Mouse (Mus musculus): ENCODE measurements at regions not wholly inside any gene's neighbourhood (a gene's known extent, or its start where the extent isn't known, plus 50 kb on each side); places are given as distances from the start of the nearest gene placed in this dataset.
A peak's percentile ranks its signal among the peaks of the same experiment; 100 is the strongest.

DNA sequence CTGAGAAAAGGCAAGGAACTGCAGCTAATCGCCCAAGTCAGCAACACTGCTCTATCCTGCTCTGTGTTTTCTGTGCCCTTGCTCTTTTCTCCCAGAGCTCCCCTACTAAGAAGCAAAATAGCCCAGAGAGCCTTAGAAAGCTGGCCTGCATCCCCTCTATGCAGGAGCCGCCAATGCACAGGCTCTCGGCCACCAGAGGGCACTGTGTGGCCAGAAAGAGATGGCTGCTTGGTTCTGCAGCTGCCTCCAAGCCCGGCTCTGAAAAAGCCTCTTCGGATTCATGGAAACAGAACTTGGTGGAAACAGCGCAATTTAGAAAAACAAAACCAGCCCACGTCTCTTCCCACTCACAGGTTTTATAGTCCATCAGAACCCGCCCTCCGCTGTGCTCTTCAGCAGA, 1628.4 kb upstream of the Gm6569 start:
- H3K27ac ChIP-seq (ENCODE audit: low read depth, low read length), result 0 out of 2 replicates have a peak overlapping the region, but pooled peaks have one; percentile 38
- no peaks in the 10 kb centered on the region for H3K36me3 ChIP-seq (ENCODE audit: insufficient read depth, low read length)
- 8% methylated on average over 9 of the region's 9 CpGs for WGBS
- no peaks in the 10 kb centered on the region for H3K9me3 ChIP-seq (ENCODE audit: low read length)
- DNase-seq (ENCODE audit: low spot score), result peak; percentile 93
- no peaks in the 10 kb centered on the region for H3K27me3 ChIP-seq (ENCODE audit: insufficient read depth, low read length)
- H3K9ac ChIP-seq (replicated peaks; ENCODE audit: low read length, poor library complexity, severe bottlenecking), result no peak overlapping the region
- H3K4me1 ChIP-seq (ENCODE audit: insufficient read depth, low read length), result no peaks in the 10 kb centered on the region
- ATAC-seq (ENCODE audit: low FRiP score), result peak; percentile 87
- peak; percentile 95 for TF ChIP-seq CTCF (IDR thresholded peaks at IDR 0.05)
- peak overlapping the region; percentile 6; the same call in 1 of the 2 replicates for H3K4me2 ChIP-seq (ENCODE audit: low read depth, low read length, poor library complexity, severe bottlenecking)
- H3K4me3 ChIP-seq (ENCODE audit: low read depth, low read length), result no peak overlapping the region

DNA sequence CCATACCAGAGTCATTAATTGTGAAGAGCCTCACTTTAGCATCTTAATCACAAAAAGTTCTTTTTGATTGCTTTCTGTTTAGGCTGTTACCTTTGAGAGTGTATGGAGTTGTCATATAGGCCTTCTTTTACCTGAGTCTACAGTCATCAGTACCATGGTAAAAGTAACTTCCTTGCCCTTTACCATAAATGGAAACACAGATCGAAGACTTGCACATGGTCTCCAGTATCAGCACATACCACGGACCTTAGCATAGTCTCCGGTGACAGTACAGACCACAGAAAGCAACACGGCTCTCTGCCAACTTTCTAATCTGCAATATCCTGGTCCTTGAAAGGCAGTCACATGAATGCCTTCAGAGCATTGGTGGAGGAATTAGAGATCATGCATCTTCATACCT, 1626.8 kb upstream of the Gm6569 start:
- TF ChIP-seq CTCF (IDR thresholded peaks at IDR 0.05), result no peak
- H3K9me3 ChIP-seq (ENCODE audit: low read length), result no peaks in the 10 kb centered on the region
- H3K9ac ChIP-seq (replicated peaks; ENCODE audit: low read length, poor library complexity, severe bottlenecking), result no peak overlapping the region
- no peak overlapping the region for H3K4me3 ChIP-seq (ENCODE audit: low read depth, low read length)
- H3K4me1 ChIP-seq (ENCODE audit: insufficient read depth, low read length), result no peaks in the 10 kb centered on the region
- 89% methylated on average over 4 of the region's 4 CpGs for WGBS
- DNase-seq (ENCODE audit: low spot score) (no peak), ATAC-seq (ENCODE audit: low FRiP score) (no peak)
- no peaks in the 10 kb centered on the region for H3K36me3 ChIP-seq (ENCODE audit: insufficient read depth, low read length)
- no peaks in the 10 kb centered on the region for H3K27me3 ChIP-seq (ENCODE audit: insufficient read depth, low read length)
- H3K27ac ChIP-seq (ENCODE audit: low read depth, low read length), result no peak overlapping the region
- no peak overlapping the region for H3K4me2 ChIP-seq (ENCODE audit: low read depth, low read length, poor library complexity, severe bottlenecking)

DNA sequence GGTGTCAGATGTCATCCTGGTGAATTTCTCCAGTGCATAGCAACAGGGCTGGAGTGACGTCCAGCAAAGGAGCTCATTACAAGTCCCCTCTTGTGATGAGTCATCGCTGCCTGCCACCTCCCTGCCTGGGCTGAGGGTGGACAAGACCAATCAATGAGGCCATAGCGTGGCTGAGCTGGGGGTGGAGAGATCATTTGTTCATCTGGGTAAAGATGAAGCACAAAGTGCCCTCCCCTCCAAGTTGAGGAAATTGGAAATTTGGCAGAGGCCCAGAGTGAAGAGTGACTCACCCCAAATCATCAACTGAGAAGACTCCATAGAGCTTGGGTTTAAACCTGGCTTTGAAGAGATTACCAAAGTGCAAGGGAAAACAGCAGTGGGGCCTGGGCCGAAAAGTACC, 1626.3 kb upstream of the Gm6569 start:
- ATAC-seq (ENCODE audit: low FRiP score) (no peak), DNase-seq (ENCODE audit: low spot score) (no peak)
- Histone ChIP-seq H3K27ac (ENCODE audit: low read depth, low read length) (no peak overlapping the region), H3K27me3 (ENCODE audit: insufficient read depth, low read length) (no peaks in the 10 kb centered on the region), H3K36me3 (ENCODE audit: insufficient read depth, low read length) (no peaks in the 10 kb centered on the region), H3K4me2 (ENCODE audit: low read depth, low read length, poor library complexity, severe bottlenecking) (no peak overlapping the region), H3K9ac (replicated peaks; ENCODE audit: low read length, poor library complexity, severe bottlenecking) (no peak overlapping the region), H3K4me1 (ENCODE audit: insufficient read depth, low read length) (no peaks in the 10 kb centered on the region), H3K4me3 (ENCODE audit: low read depth, low read length) (no peak overlapping the region), H3K9me3 (ENCODE audit: low read length) (no peaks in the 10 kb centered on the region)
- TF ChIP-seq CTCF (IDR thresholded peaks at IDR 0.05), result no peak
- WGBS, result 77% methylated on average over 4 of the region's 4 CpGs

DNA sequence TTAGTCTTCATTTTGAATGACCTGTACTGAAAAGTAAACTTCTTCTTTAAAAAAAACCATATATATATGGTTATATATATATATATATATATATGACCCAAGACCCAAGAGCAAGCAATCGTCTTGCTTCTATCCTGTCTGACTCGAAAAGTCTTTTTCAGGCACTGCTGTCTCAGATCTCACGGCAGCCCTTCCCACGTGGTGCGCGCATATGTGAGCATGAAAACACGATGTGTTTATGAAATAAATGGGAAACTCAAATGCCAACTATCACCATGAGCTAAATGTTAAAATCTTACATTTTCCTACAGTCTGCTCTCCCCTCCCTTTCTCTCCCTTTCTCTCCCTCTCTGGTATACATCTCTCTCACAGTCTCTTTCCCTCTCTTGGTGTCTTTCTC, 1625.4 kb upstream of the Gm6569 start:
- H3K4me3 ChIP-seq (ENCODE audit: low read depth, low read length), result no peak overlapping the region
- H3K4me1 ChIP-seq (ENCODE audit: insufficient read depth, low read length), result no peaks in the 10 kb centered on the region
- ATAC-seq (ENCODE audit: low FRiP score) (no peak), DNase-seq (ENCODE audit: low spot score) (no peak)
- no peak overlapping the region for H3K27ac ChIP-seq (ENCODE audit: low read depth, low read length)
- 88% methylated on average over 7 of the region's 7 CpGs for WGBS
- H3K27me3 ChIP-seq (ENCODE audit: insufficient read depth, low read length), result no peaks in the 10 kb centered on the region
- no peaks in the 10 kb centered on the region for H3K36me3 ChIP-seq (ENCODE audit: insufficient read depth, low read length)
- H3K4me2 ChIP-seq (ENCODE audit: low read depth, low read length, poor library complexity, severe bottlenecking), result no peak overlapping the region
- H3K9me3 ChIP-seq (ENCODE audit: low read length), result no peaks in the 10 kb centered on the region
- TF ChIP-seq CTCF (IDR thresholded peaks at IDR 0.05), result no peak
- no peak overlapping the region for H3K9ac ChIP-seq (replicated peaks; ENCODE audit: low read length, poor library complexity, severe bottlenecking)

DNA sequence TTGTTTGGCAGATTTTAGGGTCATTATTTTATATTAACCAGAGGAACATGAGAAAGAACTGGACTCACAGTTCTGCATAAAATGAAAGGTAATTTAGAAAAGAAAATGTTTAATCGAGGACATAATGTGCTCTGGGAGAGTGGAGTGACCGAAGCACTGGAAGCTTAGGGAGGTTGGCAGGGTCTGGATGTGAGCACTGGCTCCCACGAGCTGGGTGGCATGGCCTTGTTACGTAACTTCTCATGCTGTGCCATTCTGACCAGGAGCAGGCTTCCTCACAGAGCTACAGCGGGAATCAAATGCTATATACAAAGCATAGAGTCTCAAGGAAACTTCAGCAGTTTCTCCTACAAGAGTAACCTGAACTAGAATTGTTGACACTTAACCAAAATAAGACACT, 1616.6 kb upstream of the Gm6569 start:
- no peak overlapping the region for H3K9ac ChIP-seq (replicated peaks; ENCODE audit: low read length, poor library complexity, severe bottlenecking)
- H3K36me3 ChIP-seq (ENCODE audit: insufficient read depth, low read length), result no peaks in the 10 kb centered on the region
- H3K27me3 ChIP-seq (ENCODE audit: insufficient read depth, low read length), result no peaks in the 10 kb centered on the region
- ATAC-seq (ENCODE audit: low FRiP score), result no peak
- TF ChIP-seq CTCF (IDR thresholded peaks at IDR 0.05), result no peak
- no peaks in the 10 kb centered on the region for H3K9me3 ChIP-seq (ENCODE audit: low read length)
- no peak overlapping the region for H3K4me2 ChIP-seq (ENCODE audit: low read depth, low read length, poor library complexity, severe bottlenecking)
- H3K4me3 ChIP-seq (ENCODE audit: low read depth, low read length), result no peak overlapping the region
- no peak for DNase-seq (ENCODE audit: low spot score)
- WGBS, result 83% methylated on average over 5 of the region's 5 CpGs
- H3K27ac ChIP-seq (ENCODE audit: low read depth, low read length), result no peak overlapping the region
- H3K4me1 ChIP-seq (ENCODE audit: insufficient read depth, low read length), result no peaks in the 10 kb centered on the region

DNA sequence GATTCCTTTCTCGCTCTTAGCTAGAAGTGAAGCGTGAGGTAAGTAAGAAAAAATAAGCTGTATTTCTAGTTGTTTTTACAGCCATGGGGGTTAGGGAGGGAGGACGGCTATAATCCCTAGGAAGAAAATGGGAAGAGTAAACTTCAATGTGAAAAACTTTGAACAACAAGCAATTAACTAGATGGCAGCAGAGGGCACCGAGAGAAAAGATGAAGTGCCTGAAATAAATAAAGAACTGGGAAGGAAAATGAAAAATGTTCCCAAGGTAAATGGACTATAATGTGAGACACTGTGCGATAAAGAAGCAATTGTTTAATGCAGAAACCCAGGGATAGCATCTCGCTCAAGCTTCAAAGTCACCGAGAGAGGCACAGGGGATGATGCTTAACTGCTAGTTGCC, 1614.4 kb upstream of the Gm6569 start:
- H3K4me3 ChIP-seq (ENCODE audit: low read depth, low read length), result no peak overlapping the region
- no peak for DNase-seq (ENCODE audit: low spot score)
- H3K9ac ChIP-seq (replicated peaks; ENCODE audit: low read length, poor library complexity, severe bottlenecking), result no peak overlapping the region
- H3K27me3 ChIP-seq (ENCODE audit: insufficient read depth, low read length), result no peaks in the 10 kb centered on the region
- ATAC-seq (ENCODE audit: low FRiP score), result no peak
- TF ChIP-seq CTCF (IDR thresholded peaks at IDR 0.05), result peak; percentile 53
- 70% methylated on average over 7 of the region's 7 CpGs for WGBS
- no peak overlapping the region for H3K4me2 ChIP-seq (ENCODE audit: low read depth, low read length, poor library complexity, severe bottlenecking)
- no peaks in the 10 kb centered on the region for H3K36me3 ChIP-seq (ENCODE audit: insufficient read depth, low read length)
- no peaks in the 10 kb centered on the region for H3K4me1 ChIP-seq (ENCODE audit: insufficient read depth, low read length)
- H3K27ac ChIP-seq (ENCODE audit: low read depth, low read length), result no peak overlapping the region
- no peaks in the 10 kb centered on the region for H3K9me3 ChIP-seq (ENCODE audit: low read length)
